Mouse (Mus musculus): ENCODE results near the gene Relt.

DNA sequence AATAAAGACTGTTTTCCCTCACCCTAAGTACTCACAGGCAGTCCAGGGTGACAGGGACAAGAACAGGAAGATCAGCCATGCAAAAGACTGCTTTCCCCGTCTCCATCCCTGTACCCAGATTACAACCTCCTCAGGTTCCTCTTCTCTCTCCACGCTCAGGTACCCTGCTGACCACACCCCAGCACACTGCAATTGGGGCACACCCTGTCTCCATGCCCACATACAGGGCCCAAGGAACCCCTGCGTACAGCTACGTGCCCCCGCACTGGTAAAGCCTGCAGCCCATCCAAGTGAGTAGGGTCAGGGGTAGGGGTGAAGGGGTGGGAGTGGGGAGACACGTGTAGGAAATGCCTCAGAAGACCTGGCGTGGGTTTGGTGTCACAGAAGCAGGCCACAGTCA, 28.1 kb downstream of the Relt start:
- TF ChIP-seq CTCF (conservative IDR thresholded peaks at IDR 0.05 in 1 of 2, IDR thresholded peaks at IDR 0.05 in 1 of 2; ENCODE audit: low read depth in 2 of 2, low read length in 2 of 2) = no peak
- TF ChIP-seq USF2 (conservative IDR thresholded peaks at IDR 0.05; ENCODE audit: low read depth, low read length) = no peak
- TF ChIP-seq HCFC1 (IDR thresholded peaks at IDR 0.05; ENCODE audit: low read depth, low read length) = no peak
- no peak for TF ChIP-seq E2F4 (IDR thresholded peaks at IDR 0.05; ENCODE audit: insufficient replicate concordance, low read depth, low read length)
- TF ChIP-seq TBP (conservative IDR thresholded peaks at IDR 0.05; ENCODE audit: low read depth, low read length) = no peak
- no peak for TF ChIP-seq NRF1 (IDR thresholded peaks at IDR 0.05; ENCODE audit: low read depth, low read length)
- no peak for TF ChIP-seq USF1 (IDR thresholded peaks at IDR 0.05; ENCODE audit: low read depth, low read length)
- no peak for TF ChIP-seq EP300 (IDR thresholded peaks at IDR 0.05; ENCODE audit: low read length)
- TF ChIP-seq MEF2A (IDR thresholded peaks at IDR 0.05; ENCODE audit: borderline replicate concordance, low read depth, low read length) = no peak
- TF ChIP-seq ETS1 (conservative IDR thresholded peaks at IDR 0.05; ENCODE audit: low read depth, low read length) = no peak
- TF ChIP-seq POLR2A (IDR thresholded peaks at IDR 0.05; ENCODE audit: low read depth, low read length) = no peak
- TF ChIP-seq RAD21 (IDR thresholded peaks at IDR 0.05; ENCODE audit: low read depth, low read length) = no peak

Measured in CH12.LX (cell line).